Mouse (Mus musculus) stomach, embryonic 15.5 days (tissue): ENCODE results near the gene Gcnt4. TPM values are rescaled to one million over a fixed set of nuclear protein-coding genes. Genes with fewer than 3 reads are reported as not detected.

Experiments used
- ATAC-seq: fragments of 200-750 bp; cut with Nextera tagmentation; 2 replicates; pipeline ENCODE4 v1.8.0; 2017; ENCODE audit warnings: low read depth, moderate number of reproducible peaks, moderate TSS enrichment; ENCODE audit not compliant: insufficient read depth, low FRiP score
- H3K27ac ChIP-seq: fragments of 300-500 bp; sonication (generic); 2 replicates; pipeline ENCODE4 v1.5.1; 2015; ENCODE audit warnings: mild to moderate bottlenecking, inconsistent platforms
- H3K27me3 ChIP-seq: fragments of 300-500 bp; sonication (generic); replicated peaks from 2 replicates; pipeline ENCODE4 v1.6.1; 2015; ENCODE audit warnings: inconsistent platforms
- H3K36me3 ChIP-seq: fragments of 300-500 bp; sonication (generic); 2 replicates; pipeline ENCODE4 v1.6.1; 2015; ENCODE audit warnings: inconsistent platforms
- H3K4me1 ChIP-seq: fragments of 300-500 bp; sonication (generic); 2 replicates; pipeline ENCODE4 v1.6.1; 2015; ENCODE audit warnings: inconsistent platforms
- H3K4me2 ChIP-seq: fragments of 300-500 bp; sonication (generic); 2 replicates; pipeline ENCODE4 v1.6.1; 2015; ENCODE audit warnings: mild to moderate bottlenecking, inconsistent platforms
- H3K4me3 ChIP-seq: fragments of 300-500 bp; sonication (generic); replicated peaks from 2 replicates; pipeline ENCODE4 v1.5.1; 2015; ENCODE audit warnings: inconsistent platforms
- H3K9ac ChIP-seq: fragments of 300-500 bp; sonication (generic); 2 replicates; pipeline ENCODE4 v1.6.1; 2015; ENCODE audit warnings: inconsistent platforms
- H3K9me3 ChIP-seq: fragments of 300-500 bp; sonication (generic); 2 replicates; pipeline ENCODE4 v1.6.1; 2016; ENCODE audit warnings: inconsistent platforms
- WGBS: fragments of 180-500 bp; shearing (Covaris S2); methylation state at CpG from one replicate; pipeline ENCODE4 v1.1.7; 2015; 5-methylcytosine and 5-hydroxymethylcytosine counted together
- polyA plus RNA-seq: library from polyadenylated mRNA; unstranded; fragments of >200 nt; fragmentation: Nextera tagmentation; extraction: Ambion mirVana; gene quantifications from 2 replicates; pipeline ENCODE4 v1.2.1, GENCODE M21; 2015

Gene Gcnt4
- polyA plus RNA-seq, 1 experiment from 2014 or later: 1.5 TPM

- H3K36me3 ChIP-seq: no peaks in the 10 kb centered on the region
- H3K9ac ChIP-seq: no peak overlapping the region
- WGBS: 52% methylated on average over 26 of the region's 26 CpGs
- no peak overlapping the region for H3K27ac ChIP-seq
- no peaks in the 10 kb centered on the region for H3K9me3 ChIP-seq
- no peaks in the 10 kb centered on the region for H3K4me1 ChIP-seq
- H3K4me3 ChIP-seq: no peak overlapping the region
- peak overlapping the region; percentile 30 for H3K4me2 ChIP-seq
- no peaks in the 10 kb centered on the region for H3K27me3 ChIP-seq
- peak; percentile 4; the same call in 1 of the 2 replicates for ATAC-seq
These were observed 59.0 kb downstream of the Gcnt4 start for GRCm38 (mm10) chr13:96983251-96984126.

- no peak overlapping the region for H3K4me3 ChIP-seq
- H3K27me3 ChIP-seq: no peaks in the 10 kb centered on the region
- no peaks in the 10 kb centered on the region for H3K36me3 ChIP-seq
- WGBS: 73% methylated on average over 5 of the region's 5 CpGs
- no peak overlapping the region for H3K4me2 ChIP-seq
- H3K9me3 ChIP-seq: no peaks in the 10 kb centered on the region
- H3K9ac ChIP-seq: no peak overlapping the region
- ATAC-seq: no peak
- H3K4me1 ChIP-seq: no peaks in the 10 kb centered on the region
- H3K27ac ChIP-seq: no peak overlapping the region
These were observed 60.2 kb downstream of the Gcnt4 start for GRCm38 (mm10) chr13:96984688-96985087.

- no peaks in the 10 kb centered on the region for H3K36me3 ChIP-seq
- no peak for ATAC-seq
- no peak overlapping the region for H3K9ac ChIP-seq
- WGBS: 55% methylated on average over 12 of the region's 12 CpGs
- no peak overlapping the region for H3K4me2 ChIP-seq
- H3K9me3 ChIP-seq: no peaks in the 10 kb centered on the region
- no peaks in the 10 kb centered on the region for H3K27me3 ChIP-seq
- H3K4me3 ChIP-seq: no peak overlapping the region
- H3K4me1 ChIP-seq: no peaks in the 10 kb centered on the region
- H3K27ac ChIP-seq: no peak overlapping the region
These were observed 61.2 kb downstream of the Gcnt4 start for GRCm38 (mm10) chr13:96985599-96986275.

GRCm38 (mm10) chr13:96989129-96989528, 64.6 kb downstream of the Gcnt4 start:
- H3K27ac ChIP-seq: no peak overlapping the region
- no peak overlapping the region for H3K4me3 ChIP-seq
- H3K27me3 ChIP-seq: no peaks in the 10 kb centered on the region
- no peaks in the 10 kb centered on the region for H3K36me3 ChIP-seq
- no peaks in the 10 kb centered on the region for H3K4me1 ChIP-seq
- H3K9ac ChIP-seq: no peak overlapping the region
- no peaks in the 10 kb centered on the region for H3K9me3 ChIP-seq
- no peak for ATAC-seq
- WGBS: 91% methylated on average over 16 of the region's 16 CpGs
- H3K4me2 ChIP-seq: no peak overlapping the region

- WGBS: 90% methylated on average over 3 of the region's 3 CpGs
- Histone ChIP-seq H3K4me3 (no peak overlapping the region), H3K27me3 (no peaks in the 10 kb centered on the region)
These were observed 65.6 kb downstream of the Gcnt4 start for GRCm38 (mm10) chr13:96990045-96990444.

GRCm38 (mm10) chr13:96990561-96991265, 66.2 kb downstream of the Gcnt4 start:
- ATAC-seq: no peak
- no peaks in the 10 kb centered on the region for H3K36me3 ChIP-seq
- H3K4me1 ChIP-seq: no peaks in the 10 kb centered on the region
- 78% methylated on average over 14 of the region's 14 CpGs for WGBS
- no peak overlapping the region for H3K9ac ChIP-seq
- no peak overlapping the region for H3K4me3 ChIP-seq
- H3K27me3 ChIP-seq: no peaks in the 10 kb centered on the region
- H3K27ac ChIP-seq: no peak overlapping the region
- no peaks in the 10 kb centered on the region for H3K9me3 ChIP-seq
- H3K4me2 ChIP-seq: no peak overlapping the region

More at GRCm38 (mm10) chr13:96990045-96990444, 65.6 kb downstream of the Gcnt4 start:
- Histone ChIP-seq H3K9ac (no peak overlapping the region), H3K4me2 (no peak overlapping the region), H3K27ac (no peak overlapping the region), H3K36me3 (no peaks in the 10 kb centered on the region), H3K4me1 (no peaks in the 10 kb centered on the region), H3K9me3 (no peaks in the 10 kb centered on the region)
- no peak for ATAC-seq

- Histone ChIP-seq H3K4me1 (no peaks in the 10 kb centered on the region), H3K4me3 (no peak overlapping the region), H3K27me3 (no peaks in the 10 kb centered on the region), H3K9ac (no peak overlapping the region), H3K4me2 (no peak overlapping the region), H3K9me3 (no peaks in the 10 kb centered on the region), H3K36me3 (no peaks in the 10 kb centered on the region), H3K27ac (no peak overlapping the region)
- ATAC-seq: peak; percentile 35; the same call in 1 of the 2 replicates
- WGBS: 43% methylated on average over 8 of the region's 8 CpGs
These were observed 69.0 kb downstream of the Gcnt4 start for GRCm38 (mm10) chr13:96993291-96993989.

- Histone ChIP-seq H3K27ac (no peak overlapping the region), H3K9ac (no peak overlapping the region), H3K36me3 (no peaks in the 10 kb centered on the region), H3K27me3 (no peaks in the 10 kb centered on the region), H3K4me2 (no peak overlapping the region), H3K4me1 (no peaks in the 10 kb centered on the region), H3K4me3 (no peak overlapping the region), H3K9me3 (no peaks in the 10 kb centered on the region)
- no peak for ATAC-seq
- 51% methylated on average over 5 of the region's 5 CpGs for WGBS
These were observed 70.8 kb downstream of the Gcnt4 start for GRCm38 (mm10) chr13:96995243-96995642.

GRCm38 (mm10) chr13:96997080-96997479, 72.6 kb downstream of the Gcnt4 start:
- H3K4me2 ChIP-seq: no peak overlapping the region
- H3K4me1 ChIP-seq: no peaks in the 10 kb centered on the region
- H3K27ac ChIP-seq: no peak overlapping the region
- H3K9ac ChIP-seq: no peak overlapping the region
- no peak overlapping the region for H3K4me3 ChIP-seq
- no peaks in the 10 kb centered on the region for H3K27me3 ChIP-seq
- 54% methylated on average over 1 of the region's 1 CpGs for WGBS
- no peak for ATAC-seq
- no peaks in the 10 kb centered on the region for H3K9me3 ChIP-seq
- H3K36me3 ChIP-seq: no peaks in the 10 kb centered on the region
